Mouse (Mus musculus) erythroblast, embryonic 14.5 days (primary cell): ENCODE data around the gene Zfp931. TPM values are rescaled to one million over a fixed set of nuclear protein-coding genes. Genes with fewer than 3 reads are reported as not detected.

Experiments used
- polyA plus RNA-seq: library from polyadenylated mRNA; stranded (reverse); fragments of >175 nt; gene quantifications from 2 replicates; pipeline ENCODE4 v1.2.3, GENCODE M21; 2012

Zfp931 gene
- polyA plus RNA-seq, 1 experiment, result not detected

Other genes starting within 250 kb of the Zfp931 start
- not detected in 2 replicates for gene Gm14325, start 238.1 kb downstream of the Zfp931 start, polyA plus RNA-seq
- gene Gm14327, start 181.4 kb downstream of the Zfp931 start, polyA plus RNA-seq, result not detected in 2 replicates
- not detected in 2 replicates for gene Zfp972, start 152.9 kb downstream of the Zfp931 start, polyA plus RNA-seq
- gene Gm14326, start 121.2 kb downstream of the Zfp931 start, polyA plus RNA-seq, result not detected in 2 replicates
- gene Zfp971, start 55.2 kb downstream of the Zfp931 start, polyA plus RNA-seq, result not detected in 2 replicates
- gene Phactr3, start 40.5 kb upstream of the Zfp931 start, polyA plus RNA-seq, result not detected in 2 replicates